Mouse (Mus musculus): ENCODE data around the gene Cldn16. TPM values are rescaled to one million over a fixed set of nuclear protein-coding genes. Genes with fewer than 3 reads are reported as not detected.
A peak's percentile ranks its signal among the peaks of the same experiment; 100 is the strongest.
"Not testable (repeated sequence)": the region's sequence is repeated elsewhere in the genome, so short reads cannot be mapped to it uniquely, and the experiment has no call there.

Gene Cldn16
- polyA plus RNA-seq, 1 experiment = not detected

DNA sequence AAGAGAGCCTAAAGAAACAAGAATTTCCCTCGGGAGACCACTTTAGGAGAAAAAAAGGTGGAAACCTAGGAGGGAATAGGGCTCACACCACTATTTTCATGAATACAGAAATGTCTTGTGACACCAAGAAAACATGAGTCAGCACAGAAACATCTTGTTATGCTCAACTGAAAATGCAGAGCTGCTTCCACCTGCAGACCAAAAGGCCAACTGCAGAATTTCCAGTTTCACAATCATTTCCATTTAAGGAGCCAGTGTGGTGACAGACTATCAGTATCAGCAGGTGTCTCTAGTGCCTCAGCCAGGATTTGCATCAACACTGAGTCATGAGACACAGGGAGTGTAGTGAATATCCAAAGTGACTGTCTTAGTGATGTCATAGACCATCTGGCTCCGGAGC, 15.3 kb upstream of the Cldn16 start:
- Histone ChIP-seq H3K27me3 (ENCODE audit: control insufficient read depth, insufficient read depth, low read length) (no peaks in the 10 kb centered on the region), H3K4me1 (ENCODE audit: control insufficient read depth, insufficient read depth, low read length) (no peaks in the 10 kb centered on the region), H3K27ac (ENCODE audit: insufficient read depth, low read length) (no peak overlapping the region), H3K4me3 (replicated peaks; ENCODE audit: insufficient read depth, low read depth, low read length) (no peak overlapping the region)
- DNase-seq = peak; percentile 15 to 56
- TF ChIP-seq POLR2A (IDR thresholded peaks at IDR 0.05; ENCODE audit: borderline replicate concordance, insufficient read depth, low read length) (no peak), CTCF (IDR thresholded peaks at IDR 0.05; ENCODE audit: borderline replicate concordance, insufficient read depth, low read depth, low read length) (no peak)
- WGBS = 57% methylated on average over 2 of the region's 2 CpGs

DNA sequence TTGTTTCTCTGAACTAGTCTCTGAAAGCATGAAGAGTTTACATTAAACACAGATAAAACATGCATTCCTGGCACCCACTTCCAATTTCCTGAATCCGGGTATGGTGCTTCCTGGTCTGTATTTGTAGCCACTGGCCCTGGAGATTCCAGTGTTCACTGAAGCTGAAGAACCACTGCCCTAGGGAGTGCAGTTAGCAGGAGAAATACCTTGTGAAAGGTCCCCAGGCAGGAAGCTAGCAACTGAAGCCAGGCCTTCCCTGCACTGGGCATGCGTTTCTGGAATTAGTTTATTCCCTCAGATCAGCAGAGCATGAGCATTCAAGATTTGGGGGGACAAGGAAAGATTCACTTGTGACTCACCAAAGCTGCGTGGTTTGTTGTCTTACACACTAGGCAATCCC, 8.8 kb upstream of the Cldn16 start:
- DNase-seq = no peak
- Histone ChIP-seq H3K4me1 (ENCODE audit: control insufficient read depth, insufficient read depth, low read length) (no peaks in the 10 kb centered on the region), H3K4me3 (replicated peaks; ENCODE audit: insufficient read depth, low read depth, low read length) (no peak overlapping the region), H3K27ac (ENCODE audit: insufficient read depth, low read length) (no peak overlapping the region), H3K27me3 (ENCODE audit: control insufficient read depth, insufficient read depth, low read length) (no peaks in the 10 kb centered on the region)
- TF ChIP-seq CTCF (IDR thresholded peaks at IDR 0.05; ENCODE audit: borderline replicate concordance, insufficient read depth, low read depth, low read length) (no peak), POLR2A (IDR thresholded peaks at IDR 0.05; ENCODE audit: borderline replicate concordance, insufficient read depth, low read length) (no peak)
- WGBS = 51% methylated on average over 3 of the region's 3 CpGs

GRCm38 (mm10) chr16:26456182-26456581, 6.8 kb upstream of the Cldn16 start:
- no peak overlapping the region for H3K27ac ChIP-seq (ENCODE audit: insufficient read depth, low read length)
- no peak overlapping the region for H3K4me3 ChIP-seq (replicated peaks; ENCODE audit: insufficient read depth, low read depth, low read length)
- TF ChIP-seq CTCF (IDR thresholded peaks at IDR 0.05; ENCODE audit: borderline replicate concordance, insufficient read depth, low read depth, low read length) (no peak), POLR2A (IDR thresholded peaks at IDR 0.05; ENCODE audit: borderline replicate concordance, insufficient read depth, low read length) (no peak)
- no peaks in the 10 kb centered on the region for H3K27me3 ChIP-seq (ENCODE audit: control insufficient read depth, insufficient read depth, low read length)
- H3K4me1 ChIP-seq (ENCODE audit: control insufficient read depth, insufficient read depth, low read length) = no peaks in the 10 kb centered on the region
- no peak for DNase-seq
- WGBS = 87% methylated on average over 2 of the region's 2 CpGs

DNA sequence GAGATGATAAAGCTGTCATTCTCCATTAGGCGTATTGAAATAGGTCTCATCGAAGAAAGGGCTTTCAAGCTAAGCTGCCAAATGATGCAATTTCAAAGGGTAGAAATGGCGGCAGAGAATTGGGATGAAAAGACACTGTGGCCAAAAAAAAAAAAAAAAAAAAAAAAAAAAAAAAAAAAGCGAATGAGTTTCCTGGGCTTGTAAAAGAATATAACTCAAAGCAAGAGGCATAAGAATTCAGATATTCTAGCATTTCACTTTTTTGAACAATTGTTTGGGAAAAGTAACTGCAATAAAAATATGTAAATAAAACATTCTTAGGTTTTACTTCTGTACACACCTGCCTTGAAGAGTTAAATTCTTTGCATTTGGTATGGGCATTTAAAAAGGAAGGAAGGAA, 3.6 kb downstream of the Cldn16 start:
- H3K4me3 ChIP-seq (replicated peaks; ENCODE audit: insufficient read depth, low read depth, low read length) = no peak overlapping the region
- no peak overlapping the region for H3K27ac ChIP-seq (ENCODE audit: insufficient read depth, low read length)
- TF ChIP-seq CTCF (IDR thresholded peaks at IDR 0.05; ENCODE audit: borderline replicate concordance, insufficient read depth, low read depth, low read length) = no peak
- no peak for TF ChIP-seq POLR2A (IDR thresholded peaks at IDR 0.05; ENCODE audit: borderline replicate concordance, insufficient read depth, low read length)
- H3K27me3 ChIP-seq (ENCODE audit: control insufficient read depth, insufficient read depth, low read length) = no peaks in the 10 kb centered on the region
- WGBS = 65% methylated on average over 4 of the region's 4 CpGs
- no peaks in the 10 kb centered on the region for H3K4me1 ChIP-seq (ENCODE audit: control insufficient read depth, insufficient read depth, low read length)
- no peak for DNase-seq

DNA sequence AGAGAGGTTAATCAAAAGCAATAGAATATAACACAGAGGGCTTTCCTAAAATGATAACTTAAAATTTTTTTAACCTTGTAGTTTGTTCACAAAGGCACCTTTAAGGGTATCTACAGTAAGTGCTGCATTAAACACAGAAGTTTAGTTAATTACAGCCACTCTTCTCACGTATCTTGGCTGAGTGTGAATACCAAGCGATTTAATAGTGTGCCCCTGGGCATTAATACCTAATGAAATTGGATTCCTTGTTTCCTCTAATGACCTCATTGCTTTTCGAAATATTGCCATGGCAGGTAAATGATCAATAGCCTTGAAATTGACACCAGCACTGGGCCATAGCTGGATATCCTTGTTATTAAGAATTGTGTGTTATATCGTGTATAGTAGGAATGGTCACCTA, 8.3 kb downstream of the Cldn16 start:
- H3K4me3 ChIP-seq (replicated peaks; ENCODE audit: insufficient read depth, low read depth, low read length) = no peak overlapping the region
- TF ChIP-seq POLR2A (IDR thresholded peaks at IDR 0.05; ENCODE audit: borderline replicate concordance, insufficient read depth, low read length) = no peak
- no peak for TF ChIP-seq CTCF (IDR thresholded peaks at IDR 0.05; ENCODE audit: borderline replicate concordance, insufficient read depth, low read depth, low read length)
- 91% methylated on average over 4 of the region's 4 CpGs for WGBS
- no peaks in the 10 kb centered on the region for H3K27me3 ChIP-seq (ENCODE audit: control insufficient read depth, insufficient read depth, low read length)
- no peak overlapping the region for H3K27ac ChIP-seq (ENCODE audit: insufficient read depth, low read length)
- H3K4me1 ChIP-seq (ENCODE audit: control insufficient read depth, insufficient read depth, low read length) = no peaks in the 10 kb centered on the region
- DNase-seq = no peak

- Histone ChIP-seq H3K4me1 (ENCODE audit: control insufficient read depth, insufficient read depth, low read length) (no peaks in the 10 kb centered on the region), H3K27ac (ENCODE audit: insufficient read depth, low read length) (no peak overlapping the region), H3K4me3 (replicated peaks; ENCODE audit: insufficient read depth, low read depth, low read length) (no peak overlapping the region), H3K27me3 (ENCODE audit: control insufficient read depth, insufficient read depth, low read length) (no peaks in the 10 kb centered on the region)
- 8% methylated on average over 2 of the region's 2 CpGs for WGBS
- no peak; the same call in 1 of the 2 replicates for TF ChIP-seq CTCF (IDR thresholded peaks at IDR 0.05; ENCODE audit: borderline replicate concordance, insufficient read depth, low read depth, low read length)
- TF ChIP-seq POLR2A (IDR thresholded peaks at IDR 0.05; ENCODE audit: borderline replicate concordance, insufficient read depth, low read length) = no peak
- DNase-seq = no peak
Observed at GRCm38 (mm10) chr16:26495721-26496120, 32.8 kb downstream of the Cldn16 start.

- H3K27me3 ChIP-seq (ENCODE audit: control insufficient read depth, insufficient read depth, low read length); DNase-seq; H3K4me1 ChIP-seq (ENCODE audit: control insufficient read depth, insufficient read depth, low read length); H3K4me3 ChIP-seq (replicated peaks; ENCODE audit: insufficient read depth, low read depth, low read length); H3K27ac ChIP-seq (ENCODE audit: insufficient read depth, low read length): not testable (repeated sequence)
- 88% methylated on average over 3 of the region's 3 CpGs for WGBS
Observed at GRCm38 (mm10) chr16:26499705-26500104, 36.8 kb downstream of the Cldn16 start.

DNA sequence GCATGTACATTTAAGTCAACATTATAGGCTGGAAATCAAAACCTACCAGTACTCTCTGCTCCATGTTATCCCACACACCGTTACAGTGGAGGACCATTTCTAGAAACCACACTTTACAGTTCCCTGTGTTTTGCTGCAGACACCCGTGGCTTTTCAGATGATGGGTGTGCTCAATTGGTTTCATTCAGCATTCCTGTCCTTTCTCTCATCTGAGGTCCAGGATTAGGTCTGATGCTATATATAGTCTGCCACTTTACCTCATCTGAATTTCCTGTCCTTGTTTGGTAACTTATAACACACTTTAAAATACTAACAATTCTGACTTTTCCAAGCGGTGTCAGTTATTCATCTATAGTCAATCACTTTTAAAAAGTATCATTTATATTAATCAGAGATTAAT, 37.8 kb downstream of the Cldn16 start:
- Histone ChIP-seq H3K4me3 (replicated peaks; ENCODE audit: insufficient read depth, low read depth, low read length) (no peak overlapping the region), H3K27me3 (ENCODE audit: control insufficient read depth, insufficient read depth, low read length) (no peaks in the 10 kb centered on the region), H3K27ac (ENCODE audit: insufficient read depth, low read length) (no peak overlapping the region), H3K4me1 (ENCODE audit: control insufficient read depth, insufficient read depth, low read length) (no peaks in the 10 kb centered on the region)
- 83% methylated on average over 3 of the region's 3 CpGs for WGBS
- TF ChIP-seq POLR2A (IDR thresholded peaks at IDR 0.05; ENCODE audit: borderline replicate concordance, insufficient read depth, low read length) = no peak
- TF ChIP-seq CTCF (IDR thresholded peaks at IDR 0.05; ENCODE audit: borderline replicate concordance, insufficient read depth, low read depth, low read length) = no peak
- no peak for DNase-seq

DNA sequence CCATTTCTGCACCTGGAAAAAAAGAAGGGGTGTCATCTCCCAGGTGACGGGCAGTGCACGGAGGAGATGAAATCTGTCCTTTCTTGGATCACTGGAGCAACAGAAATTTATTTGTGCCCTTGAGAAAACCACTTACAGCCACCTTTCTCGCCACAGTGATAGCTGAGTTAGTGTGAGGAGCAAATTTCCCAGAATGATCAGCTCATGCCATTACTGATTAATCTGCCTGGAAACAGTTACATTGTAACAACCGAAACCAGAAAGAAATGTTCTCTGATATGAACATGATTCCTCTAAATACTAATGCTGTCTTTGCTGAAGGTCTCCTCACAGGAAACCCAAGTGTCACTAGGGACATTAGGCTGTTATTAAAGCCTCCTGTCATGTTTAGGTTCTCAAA, 42.0 kb downstream of the Cldn16 start:
- no peak for TF ChIP-seq CTCF (IDR thresholded peaks at IDR 0.05; ENCODE audit: borderline replicate concordance, insufficient read depth, low read depth, low read length)
- no peak for TF ChIP-seq POLR2A (IDR thresholded peaks at IDR 0.05; ENCODE audit: borderline replicate concordance, insufficient read depth, low read length)
- DNase-seq = no peak
- Histone ChIP-seq H3K4me3 (replicated peaks; ENCODE audit: insufficient read depth, low read depth, low read length) (no peak overlapping the region), H3K4me1 (ENCODE audit: control insufficient read depth, insufficient read depth, low read length) (no peaks in the 10 kb centered on the region), H3K27me3 (ENCODE audit: control insufficient read depth, insufficient read depth, low read length) (no peaks in the 10 kb centered on the region), H3K27ac (ENCODE audit: insufficient read depth, low read length) (no peak overlapping the region)
- WGBS = 86% methylated on average over 4 of the region's 4 CpGs

Data from cerebellum, adult 2 months (tissue).